Mouse (Mus musculus): ENCODE measurements around the gene Olfr134. TPM values are rescaled to one million over a fixed set of nuclear protein-coding genes. Genes with fewer than 3 reads are reported as not detected.
"Not testable (repeated sequence)": the region's sequence is repeated elsewhere in the genome, so short reads cannot be mapped to it uniquely, and the experiment has no call there.

Olfr134 gene
- not detected in 2 replicates for polyA plus RNA-seq (2016; fragmentation: Nextera tagmentation; extraction: Ambion mirVana)

GRCm38 (mm10) chr17:38171088-38171487, at the start of gene Olfr134:
Gene Olfr134, plus strand, starts transcription at chr17:38171388.
- H3K9ac ChIP-seq, result no peak within 1 kb of the TSS
- H3K36me3 ChIP-seq, result no peaks in the 10 kb centered on the region
- H3K9me3 ChIP-seq, result no peaks in the 10 kb centered on the region
- 77% methylated on average over 3 of the region's 3 CpGs for WGBS
- H3K27ac ChIP-seq, result no peak within 1 kb of the TSS
- H3K4me2 ChIP-seq (replicated peaks), result no peak within 1 kb of the TSS
- no peaks in the 10 kb centered on the region for H3K27me3 ChIP-seq (replicated peaks)
- H3K4me1 ChIP-seq, result no peaks in the 10 kb centered on the region
- ATAC-seq (ENCODE audit: low FRiP score, low read depth), result no peak
- H3K4me3 ChIP-seq, result no peak within 1 kb of the TSS

DNA sequence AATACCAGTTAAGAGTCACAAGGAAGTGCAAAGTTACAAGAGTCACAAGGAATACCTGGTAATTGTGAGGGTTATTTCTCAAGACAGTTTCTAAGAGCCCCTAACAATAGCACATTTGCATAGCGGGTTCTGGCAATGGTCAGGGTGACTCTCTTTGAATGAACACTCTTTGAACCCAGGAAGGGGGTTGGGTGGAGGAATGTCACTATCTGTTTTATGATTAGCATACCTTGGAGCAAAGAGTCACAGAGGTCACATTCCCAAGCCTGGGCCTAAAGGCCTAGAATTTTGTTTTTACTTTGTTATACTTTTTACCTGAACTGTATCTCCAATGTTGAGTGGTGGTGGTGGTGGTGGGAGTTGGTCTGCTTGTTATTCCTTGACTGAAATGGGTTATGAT, 47.0 kb upstream of the Olfr134 start:
- not testable (repeated sequence) for ATAC-seq (ENCODE audit: low FRiP score, low read depth); H3K9me3 ChIP-seq; H3K9ac ChIP-seq; H3K27ac ChIP-seq; H3K27me3 ChIP-seq (replicated peaks); H3K4me2 ChIP-seq (replicated peaks); H3K4me1 ChIP-seq; H3K4me3 ChIP-seq; H3K36me3 ChIP-seq
- WGBS, result 73% methylated on average over 1 of the region's 1 CpGs

DNA sequence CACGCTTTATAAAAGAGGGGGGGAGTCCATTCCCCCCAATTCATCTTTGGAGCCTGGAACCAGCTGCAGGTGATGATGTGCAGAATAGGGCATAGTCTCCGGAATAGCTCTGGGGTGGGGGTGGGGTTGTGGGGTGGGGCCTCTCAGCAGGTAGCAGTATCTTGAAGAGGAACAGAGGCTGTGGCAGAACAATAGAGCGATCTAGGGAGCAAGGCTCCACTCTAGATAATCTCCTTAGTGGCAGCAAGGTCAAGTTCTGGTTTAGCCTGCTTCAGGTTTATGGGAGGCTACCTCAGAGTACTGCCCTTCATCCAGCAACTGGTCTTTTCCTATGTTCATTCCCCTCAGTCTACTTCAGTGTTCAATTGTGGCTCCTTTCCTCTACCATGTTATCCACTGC, 45.8 kb upstream of the Olfr134 start:
- not testable (repeated sequence) for H3K4me1 ChIP-seq; H3K9ac ChIP-seq; H3K36me3 ChIP-seq; H3K4me3 ChIP-seq; H3K4me2 ChIP-seq (replicated peaks); ATAC-seq (ENCODE audit: low FRiP score, low read depth); H3K27me3 ChIP-seq (replicated peaks); H3K9me3 ChIP-seq; H3K27ac ChIP-seq
- 70% methylated on average over 3 of the region's 3 CpGs for WGBS

DNA sequence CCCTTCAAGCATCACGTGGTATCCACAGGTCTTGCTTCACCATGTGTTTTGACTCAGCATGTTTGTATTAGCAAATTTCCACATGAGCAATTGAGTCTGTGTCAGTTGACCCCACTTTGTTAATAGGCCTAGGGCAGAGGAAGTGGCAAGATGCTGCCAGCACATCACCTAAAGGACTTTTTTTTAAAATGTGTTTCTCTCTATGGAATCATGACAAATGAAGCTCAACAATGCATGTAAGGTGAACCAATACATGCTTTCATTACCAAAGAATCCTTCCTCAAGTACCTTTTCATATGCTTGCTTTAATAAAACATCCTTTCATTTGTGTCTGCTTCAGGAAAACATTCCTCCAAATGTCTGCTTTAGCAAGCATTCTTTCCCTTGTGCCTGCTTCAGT, 36.8 kb upstream of the Olfr134 start, which contains the start of gene Olfr132:
Gene Olfr132 (minus strand): TSS at position 101 of the 400 bp plus-strand sequence.
- no peaks in the 10 kb centered on the region for H3K27me3 ChIP-seq (replicated peaks)
- no peak for ATAC-seq (ENCODE audit: low FRiP score, low read depth)
- H3K36me3 ChIP-seq, result no peaks in the 10 kb centered on the region
- no peak within 1 kb of the TSS for H3K4me3 ChIP-seq
- H3K9ac ChIP-seq, result no peak within 1 kb of the TSS
- no peak within 1 kb of the TSS for H3K4me2 ChIP-seq (replicated peaks)
- no peaks in the 10 kb centered on the region for H3K9me3 ChIP-seq
- WGBS, result 79% methylated on average over 1 of the region's 1 CpGs
- no peak within 1 kb of the TSS for H3K27ac ChIP-seq
- H3K4me1 ChIP-seq, result no peaks in the 10 kb centered on the region

DNA sequence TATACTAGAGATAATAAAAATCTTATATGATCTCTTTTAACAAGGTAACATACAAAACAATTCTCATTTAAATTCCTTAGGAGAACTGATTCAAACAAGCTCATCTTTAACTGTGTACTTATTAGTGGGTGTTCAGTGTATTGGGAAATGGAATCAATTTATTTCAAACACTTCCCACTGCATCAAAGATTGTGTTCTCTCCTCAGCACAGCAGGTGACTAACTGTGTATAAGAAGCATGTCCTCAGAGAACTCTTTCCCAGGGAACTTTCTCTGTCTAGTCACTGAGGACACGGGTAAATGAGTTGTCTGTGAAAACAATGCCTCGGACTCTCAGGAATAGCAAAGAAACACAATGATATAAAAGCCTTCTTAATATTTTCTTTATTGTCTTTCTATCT, 26.2 kb upstream of the Olfr134 start, which contains the start of gene Olfr133:
Gene Olfr133 (plus strand): TSS at position 301 of the 400 bp plus-strand sequence.
- no peak for ATAC-seq (ENCODE audit: low FRiP score, low read depth)
- Histone ChIP-seq H3K27me3 (replicated peaks) (no peaks in the 10 kb centered on the region), H3K4me2 (replicated peaks) (no peak within 1 kb of the TSS), H3K4me3 (no peak within 1 kb of the TSS), H3K36me3 (no peaks in the 10 kb centered on the region), H3K9ac (no peak within 1 kb of the TSS), H3K27ac (no peak within 1 kb of the TSS), H3K9me3 (no peaks in the 10 kb centered on the region), H3K4me1 (no peaks in the 10 kb centered on the region)
- 70% methylated on average over 2 of the region's 2 CpGs for WGBS

GRCm38 (mm10) chr17:38204035-38204434, 32.8 kb downstream of the Olfr134 start, which contains the start of gene Olfr135:
Gene Olfr135, plus strand, starts transcription at chr17:38204335.
- no peak within 1 kb of the TSS for H3K4me3 ChIP-seq
- H3K9ac ChIP-seq, result no peak within 1 kb of the TSS
- no peaks in the 10 kb centered on the region for H3K27me3 ChIP-seq (replicated peaks)
- 0 out of 2 replicates have a peak, but pooled peaks cover 5% of the 10 kb centered on the region for H3K9me3 ChIP-seq
- 95% methylated on average over 1 of the region's 1 CpGs for WGBS
- H3K27ac ChIP-seq, result no peak within 1 kb of the TSS
- ATAC-seq (ENCODE audit: low FRiP score, low read depth), result no peak
- no peaks in the 10 kb centered on the region for H3K36me3 ChIP-seq
- H3K4me1 ChIP-seq, result no peaks in the 10 kb centered on the region
- H3K4me2 ChIP-seq (replicated peaks), result no peak within 1 kb of the TSS

Other genes starting within 250 kb of the Olfr134 start
- gene Olfr761, start 218.3 kb upstream of the Olfr134 start, polyA plus RNA-seq (2016; fragmentation: Nextera tagmentation; extraction: Ambion mirVana), result not detected in 2 replicates
- not detected in 2 replicates for gene Olfr129, start 111.3 kb upstream of the Olfr134 start, polyA plus RNA-seq (2016; fragmentation: Nextera tagmentation; extraction: Ambion mirVana)
- not detected in 2 replicates for gene Olfr130, start 107.5 kb upstream of the Olfr134 start, polyA plus RNA-seq (2016; fragmentation: Nextera tagmentation; extraction: Ambion mirVana)
- not detected in 2 replicates for gene Olfr131, start 82.7 kb upstream of the Olfr134 start, polyA plus RNA-seq (2016; fragmentation: Nextera tagmentation; extraction: Ambion mirVana)
- gene Olfr132, start 36.9 kb upstream of the Olfr134 start, polyA plus RNA-seq (2016; fragmentation: Nextera tagmentation; extraction: Ambion mirVana), result not detected in 2 replicates
- gene Olfr133, start 26.1 kb upstream of the Olfr134 start, polyA plus RNA-seq (2016; fragmentation: Nextera tagmentation; extraction: Ambion mirVana), result not detected in 2 replicates
- gene Olfr135, start 32.9 kb downstream of the Olfr134 start, polyA plus RNA-seq (2016; fragmentation: Nextera tagmentation; extraction: Ambion mirVana), result not detected in 2 replicates
- gene Olfr138, start 89.6 kb downstream of the Olfr134 start, polyA plus RNA-seq (2016; fragmentation: Nextera tagmentation; extraction: Ambion mirVana), result not detected in 2 replicates
- gene Olfr137, start 136.2 kb downstream of the Olfr134 start, polyA plus RNA-seq (2016; fragmentation: Nextera tagmentation; extraction: Ambion mirVana), result not detected in 2 replicates
- gene Olfr136, start 158.4 kb downstream of the Olfr134 start, polyA plus RNA-seq (2016; fragmentation: Nextera tagmentation; extraction: Ambion mirVana), result not detected in 2 replicates
- not detected in 2 replicates for gene Esp36, start 248.8 kb downstream of the Olfr134 start, polyA plus RNA-seq (2016; fragmentation: Nextera tagmentation; extraction: Ambion mirVana)